Mouse (Mus musculus) MEL (cell line): ENCODE measurements around the gene Gm36028. TPM values are rescaled to one million over a fixed set of nuclear protein-coding genes. Genes with fewer than 3 reads are reported as not detected.

Source experiments
- DNase-seq: peaks from one replicate; pipeline ENCODE4 v3.0.0; 2011; ENCODE audit warnings: low read depth, low spot score
- H3K27ac ChIP-seq: 2 replicates; pipeline ENCODE4 v1.5.1; 2012; ENCODE audit warnings: low read depth, mild to moderate bottlenecking, control low read depth, low read length, moderate library complexity; ENCODE audit not compliant: control insufficient read depth
- H3K27me3 ChIP-seq, 2 experiments: fragments of 150-350 bp in 1 of 2; sonication (generic) in 1 of 2; 2 replicates each; pipeline ENCODE4 v1.6.1; 2012; ENCODE audit warnings: low read length in 2 of 2, mild to moderate bottlenecking in 2 of 2, improper control_type of control experiment in 1 of 2, moderate library complexity in 1 of 2; ENCODE audit not compliant: insufficient read depth in 2 of 2, control insufficient read depth in 1 of 2
- H3K36me3 ChIP-seq, 2 experiments: 2 replicates each; pipeline ENCODE4 v1.6.1; 2012 to 2014; ENCODE audit warnings: low read length in 2 of 2, improper control_type of control experiment in 1 of 2, inconsistent platforms in 1 of 2, mild to moderate bottlenecking in 1 of 2; ENCODE audit not compliant: insufficient read depth in 2 of 2, control insufficient read depth in 1 of 2
- H3K4me1 ChIP-seq, 2 experiments: fragments of 150-350 bp in 1 of 2; sonication (generic) in 1 of 2; 2 replicates each; pipeline ENCODE4 v1.6.1; 2012; ENCODE audit warnings: low read length in 2 of 2, improper control_type of control experiment in 1 of 2, mild to moderate bottlenecking in 1 of 2; ENCODE audit not compliant: insufficient read depth in 2 of 2, control insufficient read depth in 1 of 2
- H3K4me3 ChIP-seq, 2 experiments: fragments of 150-350 bp in 1 of 2; sonication (generic) in 1 of 2; 2 replicates each; pipeline ENCODE4 v1.5.1; 2012; ENCODE audit warnings: low read depth in 2 of 2, low read length in 2 of 2, mild to moderate bottlenecking in 2 of 2, moderate library complexity in 2 of 2, control low read depth in 1 of 2, improper control_type of control experiment in 1 of 2; ENCODE audit not compliant: control insufficient read depth in 1 of 2, insufficient read depth in 1 of 2
- H3K79me2 ChIP-seq: 2 replicates; pipeline ENCODE4 v1.6.1; 2012; ENCODE audit warnings: mild to moderate bottlenecking, low read length, moderate library complexity; ENCODE audit not compliant: control insufficient read depth, poor library complexity, insufficient read depth
- H3K9ac ChIP-seq: 2 replicates; pipeline ENCODE4 v1.6.1; 2012; ENCODE audit warnings: low read depth, mild to moderate bottlenecking, control low read depth, low read length, moderate library complexity; ENCODE audit not compliant: control insufficient read depth, poor library complexity, severe bottlenecking
- H3K9me3 ChIP-seq: fragments of 150-350 bp; sonication (generic); replicated peaks from 2 replicates; pipeline ENCODE4 v1.6.1; 2012; ENCODE audit warnings: mild to moderate bottlenecking, low read length, improper control_type of control experiment, moderate library complexity; ENCODE audit not compliant: insufficient read depth
- CHD1 ChIP-seq: IDR thresholded peaks from 2 replicates; pipeline ENCODE4 v1.6.1; 2012; ENCODE audit warnings: low read depth, mild to moderate bottlenecking, inconsistent platforms, low read length, improper control_type of control experiment
- CHD2 ChIP-seq: IDR thresholded peaks from 2 replicates; pipeline ENCODE4 v1.6.1; 2011; ENCODE audit warnings: low read length, improper control_type of control experiment
- CTCF ChIP-seq, 3 experiments: IDR thresholded peaks in 2 of 3; conservative IDR thresholded peaks in 1 of 3; 2 replicates each; pipeline ENCODE4 v1.5.1; 2011 to 2012; ENCODE audit warnings: low read length in 3 of 3, low read depth in 2 of 3, mild to moderate bottlenecking in 2 of 3, improper control_type of control experiment in 1 of 3, inconsistent platforms in 1 of 3, mixed read lengths in 1 of 3, moderate library complexity in 1 of 3; ENCODE audit not compliant: control insufficient read depth in 1 of 3, insufficient read depth in 1 of 3, poor library complexity in 1 of 3, severe bottlenecking in 1 of 3
- E2F4 ChIP-seq: IDR thresholded peaks from 2 replicates; pipeline ENCODE4 v1.6.1; 2011; ENCODE audit warnings: low read depth, low read length, improper control_type of control experiment, borderline replicate concordance
- EP300 ChIP-seq, 2 experiments: IDR thresholded peaks; 2 replicates each; pipeline ENCODE4 v1.6.1; 2011; ENCODE audit warnings: improper control_type of control experiment in 2 of 2, low read length in 2 of 2, low read depth in 1 of 2, mild to moderate bottlenecking in 1 of 2
- GABPA ChIP-seq: IDR thresholded peaks from 2 replicates; pipeline ENCODE4 v1.6.1; 2012; ENCODE audit warnings: low read depth, mild to moderate bottlenecking, inconsistent platforms, low read length, improper control_type of control experiment, moderate library complexity
- HCFC1 ChIP-seq: IDR thresholded peaks from 2 replicates; pipeline ENCODE4 v1.6.1; 2012; ENCODE audit warnings: low read depth, mild to moderate bottlenecking, inconsistent platforms, low read length, improper control_type of control experiment, moderate library complexity
- MEF2A ChIP-seq: IDR thresholded peaks from 2 replicates; pipeline ENCODE4 v1.6.1; 2014; ENCODE audit warnings: low read depth, mild to moderate bottlenecking, inconsistent platforms, low read length, improper control_type of control experiment; ENCODE audit not compliant: poor library complexity, insufficient replicate concordance, severe bottlenecking; ENCODE audit errors: extremely low read depth
- MXI1 ChIP-seq: IDR thresholded peaks from 2 replicates; pipeline ENCODE4 v1.6.1; 2011; ENCODE audit warnings: mild to moderate bottlenecking, low read depth, low read length, improper control_type of control experiment
- MYC ChIP-seq: IDR thresholded peaks from 2 replicates; pipeline ENCODE4 v1.6.1; 2011; ENCODE audit warnings: low read depth, mild to moderate bottlenecking, low read length, improper control_type of control experiment, moderate library complexity
- NRF1 ChIP-seq: IDR thresholded peaks from 2 replicates; pipeline ENCODE4 v1.6.1; 2014; ENCODE audit warnings: low read depth, mild to moderate bottlenecking, inconsistent platforms, low read length, improper control_type of control experiment, moderate library complexity; ENCODE audit not compliant: poor library complexity, insufficient read depth, severe bottlenecking
- POLR2A ChIP-seq, 2 experiments: IDR thresholded peaks; 2 replicates each; pipeline ENCODE4 v1.6.1; 2011 to 2012; ENCODE audit warnings: low read length in 2 of 2, mild to moderate bottlenecking in 2 of 2, control low read depth in 1 of 2, improper control_type of control experiment in 1 of 2, low read depth in 1 of 2, moderate library complexity in 1 of 2; ENCODE audit not compliant: control insufficient read depth in 1 of 2, insufficient read depth in 1 of 2, poor library complexity in 1 of 2
- POLR2AphosphoS2 ChIP-seq: IDR thresholded peaks from 2 replicates; pipeline ENCODE4 v1.6.1; 2011; ENCODE audit warnings: low read length, improper control_type of control experiment
- POLR2AphosphoS5 ChIP-seq: IDR thresholded peaks from 2 replicates; pipeline ENCODE4 v1.6.1; 2012; ENCODE audit warnings: low read depth, borderline replicate concordance, mild to moderate bottlenecking, inconsistent platforms, low read length, moderate library complexity, mixed read lengths
- RAD21 ChIP-seq: IDR thresholded peaks from 2 replicates; pipeline ENCODE4 v1.6.1; 2011; ENCODE audit warnings: mild to moderate bottlenecking, low read depth, low read length, improper control_type of control experiment
- RCOR1 ChIP-seq: IDR thresholded peaks from 2 replicates; pipeline ENCODE4 v1.6.1; 2012; ENCODE audit warnings: low read depth, mild to moderate bottlenecking, inconsistent platforms, low read length, improper control_type of control experiment
- SMC3 ChIP-seq: IDR thresholded peaks from 2 replicates; pipeline ENCODE4 v1.6.1; 2011; ENCODE audit warnings: low read depth, low read length, improper control_type of control experiment
- TBP ChIP-seq: IDR thresholded peaks from 2 replicates; pipeline ENCODE4 v1.8.0; 2011; ENCODE audit warnings: low read depth, low read length, improper control_type of control experiment
- TCF12 ChIP-seq: IDR thresholded peaks from 2 replicates; pipeline ENCODE4 v1.6.1; 2014; ENCODE audit warnings: low read depth, mild to moderate bottlenecking, inconsistent platforms, low read length, improper control_type of control experiment, moderate library complexity
- USF1 ChIP-seq: IDR thresholded peaks from 2 replicates; pipeline ENCODE4 v1.6.1; 2014; ENCODE audit warnings: low read depth, mild to moderate bottlenecking, inconsistent platforms, low read length, improper control_type of control experiment, moderate library complexity
- USF2 ChIP-seq, 2 experiments: IDR thresholded peaks; 2 replicates each; pipeline ENCODE4 v1.6.1; 2011 to 2012; ENCODE audit warnings: improper control_type of control experiment in 2 of 2, low read length in 2 of 2, borderline replicate concordance in 1 of 2, inconsistent platforms in 1 of 2, low read depth in 1 of 2, mild to moderate bottlenecking in 1 of 2; ENCODE audit not compliant: insufficient read depth in 1 of 2
- ZMIZ1 ChIP-seq: IDR thresholded peaks from 2 replicates; pipeline ENCODE4 v1.6.1; 2012; ENCODE audit warnings: low read depth, mild to moderate bottlenecking, inconsistent platforms, low read length, improper control_type of control experiment, moderate library complexity
- polyA plus RNA-seq, 2 experiments: library from polyadenylated mRNA; stranded (reverse) in 1 of 2; unstranded in 1 of 2; fragments of >175 nt in 1 of 2; fragments of >200 nt in 1 of 2; gene quantifications; 2 replicates each; pipeline versions ENCODE4 v1.2.1 to v1.2.4; 2012; ENCODE audit warnings: low replicate concordance in 2 of 2, low read depth in 1 of 2; ENCODE audit not compliant: insufficient read length in 2 of 2, insufficient read depth in 1 of 2, missing spikeins in 1 of 2
- total RNA-seq: library from RNA; depleted of rRNA; stranded (reverse); fragments of 300-350 nt; gene quantifications from 2 replicates; pipeline ENCODE4 v1.2.3, GENCODE M21; 2012

The Gm36028 gene
- total and polyA plus RNA-seq, 3 experiments, result not detected

- TF ChIP-seq NRF1, result no peak
- TF ChIP-seq MXI1, result no peak
- TF ChIP-seq POLR2A (IDR thresholded peaks at IDR 0.05; ENCODE audit: control insufficient read depth in 1 of 2, insufficient read depth in 1 of 2, low read depth in 1 of 2, low read length in 2 of 2, poor library complexity in 1 of 2), result no peak
- no peak for TF ChIP-seq MEF2A
- no peak for TF ChIP-seq POLR2AphosphoS5
- TF ChIP-seq RCOR1, result no peak
- TF ChIP-seq SMC3, result no peak
- TF ChIP-seq CTCF (IDR thresholded peaks at IDR 0.05 in 2 of 3, conservative IDR thresholded peaks at IDR 0.05 in 1 of 3; ENCODE audit: control insufficient read depth in 1 of 3, insufficient read depth in 1 of 3, low read depth in 2 of 3, low read length in 3 of 3, poor library complexity in 1 of 3, severe bottlenecking in 1 of 3), result no peak
- no peak for TF ChIP-seq USF1
- no peak for TF ChIP-seq TBP
- TF ChIP-seq CHD1, result no peak
- TF ChIP-seq MYC, result no peak
- no peak for TF ChIP-seq CHD2
- TF ChIP-seq POLR2AphosphoS2, result no peak
- no peak for TF ChIP-seq HCFC1
- no peaks in the 10 kb centered on the region for H3K9me3 ChIP-seq
- no peak overlapping the region for H3K4me3 ChIP-seq
- no peaks in the 10 kb centered on the region for H3K36me3 ChIP-seq
- no peaks in the 10 kb centered on the region for H3K79me2 ChIP-seq
- no peak overlapping the region for H3K9ac ChIP-seq
- no peaks in the 10 kb centered on the region; a peak in 1 of 4 replicates for H3K27me3 ChIP-seq
- H3K27ac ChIP-seq, result no peak overlapping the region
- H3K4me1 ChIP-seq, result no peaks in the 10 kb centered on the region
- DNase-seq, result no peak
Observed at GRCm38 (mm10) chr16:37807269-37807668, 53.7 kb downstream of the Gm36028 start.

- H3K9me3 ChIP-seq, result no peaks in the 10 kb centered on the region
- TF ChIP-seq E2F4, result no peak
- TF ChIP-seq RAD21, result no peak
- TF ChIP-seq EP300 (IDR thresholded peaks at IDR 0.05; ENCODE audit: low read depth in 1 of 2, low read length in 2 of 2), result no peak
- TF ChIP-seq GABPA, result no peak
- no peak for TF ChIP-seq USF2 (IDR thresholded peaks at IDR 0.05; ENCODE audit: borderline replicate concordance in 1 of 2, insufficient read depth in 1 of 2, low read depth in 1 of 2, low read length in 2 of 2)
- TF ChIP-seq TCF12, result no peak
- no peak for TF ChIP-seq HCFC1
- no peak for TF ChIP-seq ZMIZ1
- no peak for DNase-seq
- no peaks in the 10 kb centered on the region for H3K79me2 ChIP-seq
- no peak overlapping the region for H3K4me3 ChIP-seq
- no peak overlapping the region for H3K9ac ChIP-seq
- H3K36me3 ChIP-seq, result no peaks in the 10 kb centered on the region
- H3K4me1 ChIP-seq, result no peaks in the 10 kb centered on the region
- no peaks in the 10 kb centered on the region; a peak in 1 of 4 replicates for H3K27me3 ChIP-seq
- H3K27ac ChIP-seq, result no peak overlapping the region
Observed at GRCm38 (mm10) chr16:37805746-37806495, 55.0 kb downstream of the Gm36028 start.
